Mouse (Mus musculus) embryonic fibroblast, embryonic 13.5 days (primary cell): Measurements from ENCODE around the gene G430095P16Rik.

ENCODE experiments used
- CTCF ChIP-seq: IDR thresholded peaks from 2 replicates; pipeline ENCODE4 v1.5.1; 2011; ENCODE audit warnings: mild to moderate bottlenecking, control low read depth, low read length, moderate library complexity, borderline replicate concordance; ENCODE audit not compliant: insufficient read depth
- POLR2A ChIP-seq: IDR thresholded peaks from 2 replicates; pipeline ENCODE4 v1.6.1; 2011; ENCODE audit warnings: low read depth, mild to moderate bottlenecking, control low read depth, low read length, moderate library complexity

DNA sequence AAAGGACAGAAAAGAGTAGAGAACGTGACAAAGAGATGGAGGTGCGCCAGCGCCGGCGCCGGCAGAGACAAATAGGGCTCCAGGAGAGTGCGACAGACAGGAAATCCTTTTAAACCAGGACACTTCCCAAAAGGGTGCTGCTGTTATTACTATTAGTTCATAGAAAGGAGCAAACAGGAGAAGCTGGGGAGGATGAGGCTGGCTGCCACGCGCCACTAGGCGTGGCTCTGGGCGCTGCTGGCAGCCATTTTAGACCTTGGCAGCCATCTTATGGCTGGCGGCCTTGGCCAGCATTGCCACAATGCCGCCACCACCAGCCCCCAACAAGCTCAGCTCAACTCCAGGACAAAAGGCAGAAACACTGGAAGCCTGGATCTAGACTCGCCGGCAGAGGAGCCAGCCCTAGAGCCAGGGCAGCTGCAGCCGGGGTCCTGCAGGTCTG lies 7.1 kb downstream of the G430095P16Rik start:
- TF ChIP-seq CTCF (no peak), POLR2A (no peak)
